Mouse (Mus musculus) cerebellum, adult 2 months (tissue): Measurements from ENCODE around the gene Dlg4. TPM values are rescaled to one million over a fixed set of nuclear protein-coding genes. Genes with fewer than 3 reads are reported as not detected.

Experiments
- DNase-seq, 2 experiments: peaks; one replicate each; pipeline ENCODE4 v3.0.0; 2021
- H3K27ac ChIP-seq: fragments of 200-500 bp; 2 replicates; pipeline ENCODE4 v1.5.1; 2012; ENCODE audit warnings: low read length, control low read depth, inconsistent platforms; ENCODE audit not compliant: insufficient read depth
- H3K27me3 ChIP-seq: fragments of 200-500 bp; 2 replicates; pipeline ENCODE4 v1.6.1; 2012; ENCODE audit warnings: inconsistent platforms, mild to moderate bottlenecking, low read length, moderate library complexity; ENCODE audit not compliant: control insufficient read depth, insufficient read depth
- H3K4me1 ChIP-seq: fragments of 200-500 bp; 2 replicates; pipeline ENCODE4 v1.6.1; 2011; ENCODE audit warnings: low read length; ENCODE audit not compliant: control insufficient read depth, insufficient read depth
- H3K4me3 ChIP-seq: fragments of 200-500 bp; replicated peaks from 2 replicates; pipeline ENCODE3; 2011; ENCODE audit warnings: mild to moderate bottlenecking, low read depth, low read length, control low read depth; ENCODE audit not compliant: insufficient read depth
- CTCF ChIP-seq: fragments of 200-500 bp; IDR thresholded peaks from 2 replicates; pipeline ENCODE4 v1.5.1; 2011; ENCODE audit warnings: low read depth, mild to moderate bottlenecking, control low read depth, low read length, moderate library complexity, borderline replicate concordance; ENCODE audit not compliant: insufficient read depth
- POLR2A ChIP-seq: fragments of 200-500 bp; IDR thresholded peaks from 2 replicates; pipeline ENCODE4 v1.6.1; 2011; ENCODE audit warnings: low read length, control low read depth, borderline replicate concordance; ENCODE audit not compliant: insufficient read depth
- WGBS: fragments of 180-500 bp; shearing (Covaris S2); methylation state at CpG from one replicate; pipeline ENCODE4 v1.1.7; 2018; 5-methylcytosine and 5-hydroxymethylcytosine counted together
- polyA plus RNA-seq: library from polyadenylated mRNA; depleted of rRNA; stranded (reverse); fragments of >200 nt; gene quantifications from 2 replicates; pipeline ENCODE4 v1.2.3, GENCODE M21; 2012

The Dlg4 gene
- polyA plus RNA-seq, 1 experiment: 352 TPM

- Histone ChIP-seq H3K4me3 (no peak overlapping the region), H3K27ac (no peak overlapping the region), H3K27me3 (no peaks in the 10 kb centered on the region), H3K4me1 (no peaks in the 10 kb centered on the region)
- TF ChIP-seq POLR2A: no peak
- TF ChIP-seq CTCF: peak; percentile 91
- 31% methylated on average over 17 of the region's 17 CpGs for WGBS
- DNase-seq: peak; percentile 63 to 79
Measured at GRCm38 (mm10) chr11:70074379-70075071, 57.8 kb downstream of the Dlg4 start.

GRCm38 (mm10) chr11:70075581-70075980 lies 58.8 kb downstream of the Dlg4 start:
- no peak for DNase-seq
- H3K27ac ChIP-seq: no peak overlapping the region
- 93% methylated on average over 6 of the region's 6 CpGs for WGBS
- H3K27me3 ChIP-seq: no peaks in the 10 kb centered on the region
- H3K4me3 ChIP-seq: no peak overlapping the region
- no peaks in the 10 kb centered on the region for H3K4me1 ChIP-seq
- TF ChIP-seq POLR2A: no peak
- no peak for TF ChIP-seq CTCF

DNA sequence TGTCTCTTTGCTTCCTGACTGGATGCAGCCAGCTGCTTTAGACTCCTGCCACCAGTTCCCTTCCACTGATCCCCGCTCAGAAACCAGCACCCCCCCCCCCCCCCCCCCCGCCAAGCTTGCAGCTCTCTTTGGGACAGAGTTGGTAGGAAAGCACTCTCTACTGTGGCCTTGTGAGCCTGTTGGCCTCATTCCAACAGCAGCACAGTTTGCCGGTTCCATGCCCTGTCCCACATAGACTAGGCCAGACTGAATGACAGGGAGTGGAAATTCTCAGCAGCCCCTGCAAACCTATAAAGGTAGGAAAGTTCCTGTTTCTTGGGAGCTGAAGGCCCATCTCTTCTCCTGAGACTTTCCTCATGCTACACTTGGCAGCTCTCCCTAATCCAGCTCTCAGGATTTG lies 60.7 kb downstream of the Dlg4 start:
- H3K4me3 ChIP-seq: no peak overlapping the region
- no peaks in the 10 kb centered on the region for H3K27me3 ChIP-seq
- TF ChIP-seq POLR2A (no peak), CTCF (no peak)
- no peaks in the 10 kb centered on the region for H3K4me1 ChIP-seq
- DNase-seq: no peak
- 31% methylated on average over 3 of the region's 3 CpGs for WGBS
- H3K27ac ChIP-seq: no peak overlapping the region

GRCm38 (mm10) chr11:70079175-70079574 lies 62.4 kb downstream of the Dlg4 start:
- H3K27me3 ChIP-seq: no peaks in the 10 kb centered on the region
- no peak overlapping the region for H3K4me3 ChIP-seq
- TF ChIP-seq POLR2A (no peak), CTCF (no peak)
- WGBS: 65% methylated on average over 6 of the region's 6 CpGs
- no peaks in the 10 kb centered on the region for H3K4me1 ChIP-seq
- DNase-seq: no peak
- no peak overlapping the region for H3K27ac ChIP-seq

- Histone ChIP-seq H3K4me3 (no peak overlapping the region), H3K4me1 (no peaks in the 10 kb centered on the region), H3K27ac (no peak overlapping the region), H3K27me3 (no peaks in the 10 kb centered on the region)
- no peak for TF ChIP-seq CTCF
- TF ChIP-seq POLR2A: no peak
- WGBS: 21% methylated on average over 7 of the region's 7 CpGs
- no peak for DNase-seq
Measured at GRCm38 (mm10) chr11:70079928-70080327, 63.2 kb downstream of the Dlg4 start.

DNA sequence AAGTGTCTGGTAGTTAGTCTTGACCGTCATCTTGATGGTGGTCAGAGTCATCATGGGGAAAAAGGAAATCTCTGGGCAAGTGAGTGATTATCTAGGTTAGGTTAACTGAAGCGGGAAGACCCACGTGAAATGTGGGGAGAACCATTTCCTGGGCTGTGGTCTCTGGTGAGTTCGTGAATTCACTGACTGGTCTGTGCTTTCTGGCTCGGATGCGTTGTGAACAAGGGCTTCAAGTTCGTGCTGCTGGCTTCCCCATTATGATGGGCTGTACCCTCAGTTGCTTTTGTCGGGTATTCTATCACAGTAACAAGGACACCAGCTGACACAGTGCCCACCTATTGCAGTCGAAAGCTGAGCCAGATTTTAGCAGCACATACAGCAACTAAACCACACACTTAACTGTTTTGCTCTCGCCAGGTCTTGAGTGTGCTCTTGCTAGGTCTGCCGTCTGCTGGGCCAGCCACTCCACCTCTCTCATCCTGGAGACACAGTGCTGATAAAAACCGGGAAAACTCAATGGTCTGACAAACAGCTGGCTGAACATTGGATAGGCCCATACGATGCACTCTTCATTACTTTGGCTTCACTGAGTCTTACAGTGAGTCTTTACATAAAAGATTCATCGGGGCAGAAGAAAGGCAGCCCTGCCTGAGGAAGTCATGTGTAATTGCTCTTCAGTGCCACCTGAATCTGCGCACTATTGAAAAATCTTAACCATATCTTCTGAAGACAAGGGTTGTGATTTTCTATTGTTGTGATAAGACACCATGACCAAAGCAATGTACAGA lies 64.3 kb downstream of the Dlg4 start:
- Histone ChIP-seq H3K4me1 (no peaks in the 10 kb centered on the region), H3K4me3 (no peak overlapping the region), H3K27ac (no peak overlapping the region), H3K27me3 (no peaks in the 10 kb centered on the region)
- 71% methylated on average over 15 of the region's 15 CpGs for WGBS
- DNase-seq: no peak
- TF ChIP-seq POLR2A (no peak), CTCF (no peak)

DNA sequence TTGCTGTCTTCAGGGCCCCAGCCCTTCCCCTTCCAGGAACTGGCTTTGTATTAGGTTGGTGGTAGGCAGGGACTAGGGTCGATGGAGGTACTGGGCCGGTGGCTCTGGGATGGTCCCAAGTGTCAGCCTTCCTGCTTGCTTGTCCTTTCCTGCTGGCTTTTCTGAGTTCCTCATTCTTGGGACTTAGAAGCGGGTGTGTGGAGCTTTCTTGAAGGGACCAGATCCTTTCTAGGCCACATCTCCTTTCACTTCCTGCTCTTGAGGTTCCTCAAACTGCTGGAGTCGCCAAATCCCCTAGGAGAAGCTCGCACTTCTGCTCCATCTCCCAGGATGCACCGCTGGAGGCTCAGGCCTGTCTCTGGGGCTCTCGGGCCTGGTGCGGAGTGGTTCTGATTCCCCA lies 67.8 kb downstream of the Dlg4 start:
- no peak for DNase-seq
- WGBS: 79% methylated on average over 8 of the region's 8 CpGs
- Histone ChIP-seq H3K27ac (no peak overlapping the region), H3K27me3 (no peaks in the 10 kb centered on the region), H3K4me3 (no peak overlapping the region), H3K4me1 (no peaks in the 10 kb centered on the region)
- TF ChIP-seq CTCF (no peak), POLR2A (no peak)
